Mouse (Mus musculus): Measurements from ENCODE around the gene Evl.

DNA sequence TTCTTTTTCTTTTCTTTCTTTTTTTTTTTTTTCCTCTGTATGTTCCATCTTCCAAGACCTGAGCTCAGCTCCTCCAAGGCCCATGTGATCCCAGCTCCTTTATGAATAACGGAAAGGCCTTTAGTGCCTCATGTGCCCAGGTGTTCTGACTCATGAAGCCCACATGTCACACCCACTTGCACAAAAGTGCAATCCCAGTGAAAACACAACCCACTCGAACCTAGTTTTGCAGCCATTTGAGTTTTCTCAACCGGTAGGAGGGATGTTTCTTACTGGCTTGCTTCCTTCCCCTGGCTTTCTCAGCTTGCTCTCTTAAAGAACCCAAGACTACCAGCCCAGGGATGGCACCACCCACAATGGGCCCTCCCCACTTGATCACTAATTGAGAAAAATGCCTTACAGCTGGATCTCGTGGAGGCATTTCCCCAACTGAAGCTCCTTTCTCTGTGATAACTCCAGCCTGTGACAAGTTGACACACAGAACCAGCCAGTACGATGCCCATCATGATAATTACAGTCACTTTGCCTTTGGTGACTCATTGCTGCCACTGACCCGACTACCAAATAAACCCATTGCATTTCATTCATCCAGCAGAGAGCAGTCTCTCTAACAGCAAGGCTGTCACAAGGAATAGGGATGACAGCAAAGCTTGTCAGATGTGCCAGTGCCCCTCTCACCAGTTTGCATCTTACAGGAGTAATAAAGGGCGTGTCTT, 24.8 kb downstream of the Evl start:
- no peak for TF ChIP-seq CTCF (conservative IDR thresholded peaks at IDR 0.05; ENCODE audit: low read length)
- no peak for TF ChIP-seq NANOG (IDR thresholded peaks at IDR 0.05; ENCODE audit: borderline replicate concordance, low read length)
